Mouse (Mus musculus) monocyte, adult 5-6 weeks (primary cell): ENCODE results near the gene Ikzf4. TPM values are rescaled to one million over a fixed set of nuclear protein-coding genes. Genes with fewer than 3 reads are reported as not detected.

ENCODE experiments used
- ATAC-seq: fragments of 153-309, 156-312 bp; replicated peaks from 2 replicates; pipeline ENCODE4 v1.8.0; 2017; ENCODE audit warnings: mild to moderate bottlenecking; ENCODE audit not compliant: low TSS enrichment, insufficient number of reproducible peaks, severe bottlenecking, poor library complexity, low FRiP score
- total RNA-seq: library from RNA; stranded (forward); fragments of 200-1000, 200-491, 200-594 nt; gene quantifications from 3 replicates; pipeline ENCODE4 v1.2.3, GENCODE M21; 2017

The Ikzf4 gene
- total RNA-seq, result not detected in 3 replicates

DNA sequence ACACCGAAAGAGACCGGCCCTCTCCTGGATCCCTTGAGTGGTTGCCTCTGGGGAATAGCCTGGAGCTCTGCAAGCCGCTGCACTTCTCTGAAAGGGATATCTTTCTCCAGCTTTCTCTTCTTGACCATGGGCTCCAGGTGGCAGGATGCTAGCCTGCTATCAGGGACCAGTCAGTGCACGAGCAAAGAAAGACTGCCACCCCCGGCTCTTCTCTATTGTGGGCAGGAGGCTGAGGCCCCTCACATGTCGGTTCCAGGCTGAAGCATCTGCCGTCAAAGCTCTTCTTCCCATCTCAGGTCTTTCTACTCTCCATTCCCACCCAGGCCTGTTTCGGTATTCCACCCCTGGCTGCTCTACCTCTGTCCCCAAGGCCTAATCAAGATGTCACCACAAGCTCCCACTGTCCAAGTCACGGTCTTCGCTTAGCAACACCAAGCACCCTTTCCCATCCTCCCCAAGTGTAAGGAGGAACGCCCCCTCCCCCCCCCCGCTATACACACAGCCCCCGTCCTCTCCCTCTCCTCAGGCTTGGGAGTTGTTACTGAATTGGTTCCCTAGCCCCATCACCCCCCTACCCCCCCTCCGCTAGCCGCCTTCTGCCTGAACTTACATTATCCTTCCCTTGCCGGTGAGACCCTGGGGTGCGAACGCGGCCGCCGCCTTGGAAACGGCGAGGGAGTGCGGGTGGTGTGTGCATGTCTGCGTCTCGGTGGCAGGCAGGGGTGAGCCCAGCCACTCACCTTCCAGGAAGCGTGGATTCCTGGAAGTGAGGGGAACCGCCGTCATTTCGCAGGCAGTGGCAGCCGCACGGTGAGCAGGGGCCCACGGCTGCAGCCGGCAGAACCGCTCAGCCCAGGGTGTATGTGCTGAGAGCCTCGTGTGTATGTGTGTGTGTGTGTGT lies at the start of gene Ikzf4:
Gene Ikzf4, minus strand, starts transcription at position 881 of the 901 bp plus-strand sequence.
- ATAC-seq, result no peak

GRCm38 (mm10) chr10:128695411-128695991 lies 49.7 kb upstream of the Ikzf4 start:
- ATAC-seq, result peak; percentile 14; the same call in 1 of the 2 replicates

- ATAC-seq, result no peak
These were observed 28.7 kb upstream of the Ikzf4 start for GRCm38 (mm10) chr10:128674469-128675008.

DNA sequence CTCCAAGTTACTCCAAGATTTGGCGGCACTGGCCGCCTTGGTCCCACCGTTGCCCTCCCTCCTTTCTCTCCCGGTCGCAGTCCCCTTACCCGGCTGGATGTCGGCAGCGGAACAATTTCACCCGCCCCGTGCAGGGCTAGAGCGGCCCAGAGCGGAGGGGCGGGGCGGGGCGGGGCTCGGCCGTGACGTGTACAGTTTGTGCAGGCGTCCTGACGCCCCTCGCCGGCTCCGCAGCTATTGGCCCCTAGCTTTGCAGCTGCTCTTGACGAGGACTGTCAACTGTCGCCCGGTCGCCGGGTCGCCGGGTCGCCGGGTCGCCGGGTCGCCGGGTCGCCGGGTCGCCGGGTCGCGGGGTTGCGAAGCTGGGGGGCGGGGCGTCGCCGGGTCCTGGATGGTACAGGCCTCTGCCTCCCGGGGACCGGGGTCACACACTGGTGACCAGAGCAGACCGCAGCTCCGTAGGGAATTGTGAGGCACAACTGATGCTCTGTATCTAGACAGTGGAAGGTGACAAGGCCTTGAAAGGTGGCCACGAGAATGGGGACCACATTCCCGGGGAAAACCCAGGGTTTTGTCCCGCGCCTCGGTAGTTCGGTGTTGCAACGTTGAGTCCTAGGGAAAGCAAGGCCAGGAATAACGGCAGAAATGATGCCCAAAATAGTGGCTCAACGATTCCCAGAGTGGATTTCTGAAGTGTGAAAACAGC lies 28.1 kb upstream of the Ikzf4 start, which contains the start of gene Suox:
Gene Suox, minus strand, starts transcription at position 311 of the 706 bp plus-strand sequence.
- peak; percentile 57 for ATAC-seq

GRCm38 (mm10) chr10:128671148-128671547 lies 25.4 kb upstream of the Ikzf4 start:
- ATAC-seq, result no peak

DNA sequence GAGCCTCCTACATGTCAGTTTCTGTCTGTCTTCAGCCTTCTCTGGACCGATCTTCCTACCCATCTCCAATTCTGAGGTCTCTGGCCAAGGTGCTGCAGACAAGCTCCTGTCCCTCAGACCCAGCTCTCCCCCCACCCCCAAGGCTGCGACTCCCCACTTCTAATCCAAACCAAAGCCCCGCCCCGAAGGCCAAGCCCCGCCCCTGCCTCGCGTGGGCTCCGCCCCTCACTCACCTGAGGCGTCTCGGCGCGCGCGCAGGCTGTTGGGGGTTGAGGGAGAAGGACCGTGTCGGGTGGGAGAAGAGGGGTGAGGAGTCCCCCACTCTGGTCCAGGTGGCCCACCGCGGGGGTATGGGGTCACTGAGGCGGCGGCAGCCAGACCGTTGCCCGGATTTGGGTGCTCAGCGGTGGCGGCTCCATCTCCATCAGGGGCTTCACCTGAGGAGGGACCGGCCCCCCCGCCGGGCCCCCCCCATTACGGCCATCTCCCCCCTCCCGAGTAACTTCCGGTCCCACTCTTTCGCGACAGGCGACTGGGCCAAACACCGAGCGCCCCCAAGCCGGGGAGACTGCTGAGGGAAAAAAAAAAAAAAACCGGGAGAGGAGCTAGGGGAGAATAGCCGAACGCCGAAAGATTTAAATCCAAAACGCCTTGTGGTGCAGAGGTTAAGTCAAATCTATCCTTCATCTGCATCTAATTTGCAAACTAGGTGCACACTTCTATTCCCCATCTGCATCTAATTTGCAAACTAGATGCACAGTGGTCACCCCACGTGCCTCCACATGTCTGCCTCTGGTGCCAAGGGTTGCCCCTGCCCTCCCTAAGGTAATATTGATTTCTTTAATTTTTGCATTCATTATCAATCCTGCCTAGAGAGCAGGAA lies 23.2 kb upstream of the Ikzf4 start:
- no peak for ATAC-seq

DNA sequence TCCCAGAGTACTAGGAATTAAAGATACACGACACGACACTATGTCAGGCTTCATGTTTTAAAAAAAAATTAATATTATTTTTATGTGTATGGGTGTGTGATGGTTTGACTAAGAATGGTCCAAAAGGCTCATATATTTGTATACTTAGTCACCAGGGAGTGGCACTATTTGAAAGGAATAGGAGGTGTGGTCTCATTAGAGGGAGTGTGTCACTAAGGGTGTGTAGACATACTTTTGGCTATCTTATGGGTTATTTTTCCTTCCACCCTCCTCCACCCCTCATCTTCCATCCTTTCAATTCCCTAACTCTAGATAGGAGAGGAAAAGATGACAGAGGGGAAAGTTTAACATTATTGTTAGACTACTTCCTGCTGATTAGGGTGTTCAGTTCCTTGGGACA lies 20.0 kb upstream of the Ikzf4 start:
- no peak for ATAC-seq

GRCm38 (mm10) chr10:128665307-128665706 lies 19.5 kb upstream of the Ikzf4 start:
- no peak for ATAC-seq

GRCm38 (mm10) chr10:128664808-128665207 lies 19.0 kb upstream of the Ikzf4 start:
- no peak for ATAC-seq

GRCm38 (mm10) chr10:128663441-128664220 lies 17.8 kb upstream of the Ikzf4 start:
- ATAC-seq, result no peak

GRCm38 (mm10) chr10:128662465-128662864 lies 16.7 kb upstream of the Ikzf4 start:
- no peak for ATAC-seq

- no peak for ATAC-seq
These were observed 13.7 kb upstream of the Ikzf4 start for GRCm38 (mm10) chr10:128659490-128659889.

DNA sequence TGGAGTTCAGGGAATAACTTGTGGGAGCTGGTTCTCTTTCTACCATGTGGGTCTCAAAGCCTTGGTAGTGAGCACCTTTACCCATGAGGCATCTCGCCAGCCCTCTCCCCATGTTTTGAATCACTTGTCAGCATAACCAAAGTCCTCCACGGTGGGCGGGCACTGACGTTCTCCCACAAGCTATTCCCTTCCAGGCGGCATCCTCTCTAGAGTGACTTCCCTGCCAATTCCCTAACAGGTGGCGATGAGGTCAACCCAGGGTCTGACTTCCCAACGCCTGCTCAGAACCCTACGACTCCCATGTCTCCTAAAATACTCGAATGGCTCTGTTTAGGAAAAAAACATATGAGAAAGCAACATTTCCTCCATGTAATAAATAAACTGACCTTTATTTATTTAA lies 12.1 kb upstream of the Ikzf4 start:
- ATAC-seq, result no peak

DNA sequence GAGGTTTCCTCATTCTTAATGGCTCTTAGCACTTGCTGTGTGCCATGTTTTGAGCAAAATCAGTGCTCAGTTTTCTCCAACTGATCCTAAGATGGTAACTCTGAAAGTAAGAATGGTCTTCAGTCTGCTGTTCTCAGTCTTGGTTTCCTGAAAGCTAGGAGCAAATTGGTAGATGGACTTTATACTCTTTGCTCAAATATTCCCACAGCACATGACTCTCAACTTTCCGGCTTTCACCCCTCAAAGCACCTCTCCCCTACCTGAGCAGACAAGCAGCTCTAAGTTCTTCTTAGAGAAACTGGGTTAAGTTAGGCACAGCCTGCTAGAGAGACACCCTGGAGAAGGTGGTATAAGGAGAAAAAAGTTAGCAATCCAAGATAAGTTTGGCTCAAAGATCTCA lies 10.9 kb upstream of the Ikzf4 start:
- ATAC-seq, result no peak

DNA sequence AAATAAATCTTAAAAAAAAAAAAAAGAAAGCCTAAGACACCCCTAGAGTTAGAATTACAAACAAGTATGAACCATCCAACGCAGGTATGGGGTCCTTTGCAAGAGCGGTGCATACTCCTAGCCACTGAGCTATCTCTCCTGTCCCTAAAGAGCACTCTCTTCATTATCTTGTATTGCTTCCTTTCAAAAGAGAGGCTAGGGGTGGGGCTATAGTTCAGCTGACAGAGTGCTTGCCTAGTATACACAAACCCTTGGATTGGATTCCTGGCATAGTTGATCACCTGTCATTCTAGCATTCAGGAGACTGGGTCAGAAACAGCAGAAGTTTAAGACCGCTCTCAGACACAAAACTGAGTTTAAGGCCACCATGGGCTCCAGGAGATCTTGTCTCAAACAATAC lies 9.5 kb upstream of the Ikzf4 start:
- ATAC-seq, result no peak

GRCm38 (mm10) chr10:128653866-128654265 lies 8.1 kb upstream of the Ikzf4 start:
- ATAC-seq, result no peak
